Mouse (Mus musculus) Muller cell, postnatal 12 days (primary cell): ENCODE measurements at regions not wholly inside any gene's neighbourhood (a gene's known extent, or its start where the extent isn't known, plus 50 kb on each side); places are given as distances from the start of the nearest gene placed in this dataset.

Experiments
- DNase-seq: peaks from one replicate; pipeline ENCODE4 v3.0.0-alpha.2; 2015; ENCODE audit errors: inconsistent ontology term

GRCm38 (mm10) chr3:44912664-44913063 lies 465.5 kb upstream of the Pcdh10 start:
- DNase-seq, result peak; percentile 37

- DNase-seq, result no peak
Observed at GRCm38 (mm10) chr3:44914321-44914720, 463.9 kb upstream of the Pcdh10 start.
